Mouse (Mus musculus) MEL (cell line): ENCODE results near the gene Gng12. TPM values are rescaled to one million over a fixed set of nuclear protein-coding genes. Genes with fewer than 3 reads are reported as not detected.

Experiments used
- DNase-seq: peaks from one replicate; pipeline ENCODE4 v3.0.0; 2011; ENCODE audit warnings: low read depth, low spot score
- H3K27ac ChIP-seq: 2 replicates; pipeline ENCODE4 v1.5.1; 2012; ENCODE audit warnings: low read depth, mild to moderate bottlenecking, control low read depth, low read length, moderate library complexity; ENCODE audit not compliant: control insufficient read depth
- H3K27me3 ChIP-seq, 2 experiments: fragments of 150-350 bp in 1 of 2; sonication (generic) in 1 of 2; 2 replicates each; pipeline ENCODE4 v1.6.1; 2012; ENCODE audit warnings: low read length in 2 of 2, mild to moderate bottlenecking in 2 of 2, improper control_type of control experiment in 1 of 2, moderate library complexity in 1 of 2; ENCODE audit not compliant: insufficient read depth in 2 of 2, control insufficient read depth in 1 of 2
- H3K36me3 ChIP-seq, 2 experiments: 2 replicates each; pipeline ENCODE4 v1.6.1; 2012 to 2014; ENCODE audit warnings: low read length in 2 of 2, improper control_type of control experiment in 1 of 2, inconsistent platforms in 1 of 2, mild to moderate bottlenecking in 1 of 2; ENCODE audit not compliant: insufficient read depth in 2 of 2, control insufficient read depth in 1 of 2
- H3K4me1 ChIP-seq, 2 experiments: fragments of 150-350 bp in 1 of 2; sonication (generic) in 1 of 2; 2 replicates each; pipeline ENCODE4 v1.6.1; 2012; ENCODE audit warnings: low read length in 2 of 2, improper control_type of control experiment in 1 of 2, mild to moderate bottlenecking in 1 of 2; ENCODE audit not compliant: insufficient read depth in 2 of 2, control insufficient read depth in 1 of 2
- H3K4me3 ChIP-seq, 2 experiments: fragments of 150-350 bp in 1 of 2; sonication (generic) in 1 of 2; 2 replicates each; pipeline ENCODE4 v1.5.1; 2012; ENCODE audit warnings: low read depth in 2 of 2, low read length in 2 of 2, mild to moderate bottlenecking in 2 of 2, moderate library complexity in 2 of 2, control low read depth in 1 of 2, improper control_type of control experiment in 1 of 2; ENCODE audit not compliant: control insufficient read depth in 1 of 2, insufficient read depth in 1 of 2
- H3K79me2 ChIP-seq: 2 replicates; pipeline ENCODE4 v1.6.1; 2012; ENCODE audit warnings: mild to moderate bottlenecking, low read length, moderate library complexity; ENCODE audit not compliant: control insufficient read depth, poor library complexity, insufficient read depth
- H3K9ac ChIP-seq: 2 replicates; pipeline ENCODE4 v1.6.1; 2012; ENCODE audit warnings: low read depth, mild to moderate bottlenecking, control low read depth, low read length, moderate library complexity; ENCODE audit not compliant: control insufficient read depth, poor library complexity, severe bottlenecking
- H3K9me3 ChIP-seq: fragments of 150-350 bp; sonication (generic); replicated peaks from 2 replicates; pipeline ENCODE4 v1.6.1; 2012; ENCODE audit warnings: mild to moderate bottlenecking, low read length, improper control_type of control experiment, moderate library complexity; ENCODE audit not compliant: insufficient read depth
- BHLHE40 ChIP-seq: IDR thresholded peaks from 2 replicates; pipeline ENCODE4 v1.6.1; 2012; ENCODE audit warnings: low read depth, mild to moderate bottlenecking, inconsistent platforms, low read length, improper control_type of control experiment, borderline replicate concordance
- CHD1 ChIP-seq: IDR thresholded peaks from 2 replicates; pipeline ENCODE4 v1.6.1; 2012; ENCODE audit warnings: low read depth, mild to moderate bottlenecking, inconsistent platforms, low read length, improper control_type of control experiment
- CTCF ChIP-seq, 3 experiments: IDR thresholded peaks in 2 of 3; conservative IDR thresholded peaks in 1 of 3; 2 replicates each; pipeline ENCODE4 v1.5.1; 2011 to 2012; ENCODE audit warnings: low read length in 3 of 3, low read depth in 2 of 3, mild to moderate bottlenecking in 2 of 3, improper control_type of control experiment in 1 of 3, inconsistent platforms in 1 of 3, mixed read lengths in 1 of 3, moderate library complexity in 1 of 3; ENCODE audit not compliant: control insufficient read depth in 1 of 3, insufficient read depth in 1 of 3, poor library complexity in 1 of 3, severe bottlenecking in 1 of 3
- E2F4 ChIP-seq: IDR thresholded peaks from 2 replicates; pipeline ENCODE4 v1.6.1; 2011; ENCODE audit warnings: low read depth, low read length, improper control_type of control experiment, borderline replicate concordance
- ELF1 ChIP-seq: IDR thresholded peaks from 2 replicates; pipeline ENCODE4 v1.6.1; 2014; ENCODE audit warnings: low read depth, mild to moderate bottlenecking, inconsistent platforms, low read length, improper control_type of control experiment, moderate library complexity
- EP300 ChIP-seq, 2 experiments: IDR thresholded peaks; 2 replicates each; pipeline ENCODE4 v1.6.1; 2011; ENCODE audit warnings: improper control_type of control experiment in 2 of 2, low read length in 2 of 2, low read depth in 1 of 2, mild to moderate bottlenecking in 1 of 2
- ETS1 ChIP-seq: IDR thresholded peaks from 2 replicates; pipeline ENCODE4 v1.6.1; 2012; ENCODE audit warnings: low read depth, mild to moderate bottlenecking, inconsistent platforms, low read length, improper control_type of control experiment, moderate library complexity
- GABPA ChIP-seq: IDR thresholded peaks from 2 replicates; pipeline ENCODE4 v1.6.1; 2012; ENCODE audit warnings: low read depth, mild to moderate bottlenecking, inconsistent platforms, low read length, improper control_type of control experiment, moderate library complexity
- GATA1 ChIP-seq: IDR thresholded peaks from 2 replicates; pipeline ENCODE4 v1.6.1; 2011; ENCODE audit warnings: low read depth, low read length, improper control_type of control experiment
- HCFC1 ChIP-seq: IDR thresholded peaks from 2 replicates; pipeline ENCODE4 v1.6.1; 2012; ENCODE audit warnings: low read depth, mild to moderate bottlenecking, inconsistent platforms, low read length, improper control_type of control experiment, moderate library complexity
- JUND ChIP-seq: IDR thresholded peaks from 2 replicates; pipeline ENCODE4 v1.6.1; 2011; ENCODE audit warnings: low read depth, mild to moderate bottlenecking, improper control_type of control experiment, low read length
- KAT2A ChIP-seq: conservative IDR thresholded peaks from 2 replicates; pipeline ENCODE4 v1.6.1; 2012; ENCODE audit warnings: low read depth, low read length, improper control_type of control experiment, inconsistent platforms
- MAFK ChIP-seq: IDR thresholded peaks from 2 replicates; pipeline ENCODE4 v1.6.1; 2011; ENCODE audit warnings: low read depth, mild to moderate bottlenecking, low read length, improper control_type of control experiment, borderline replicate concordance
- MAX ChIP-seq: IDR thresholded peaks from 2 replicates; pipeline ENCODE4 v1.6.1; 2011; ENCODE audit warnings: low read length, improper control_type of control experiment
- MAZ ChIP-seq: IDR thresholded peaks from 2 replicates; pipeline ENCODE4 v1.6.1; 2012; ENCODE audit warnings: low read depth, mild to moderate bottlenecking, inconsistent platforms, low read length, improper control_type of control experiment
- MEF2A ChIP-seq: IDR thresholded peaks from 2 replicates; pipeline ENCODE4 v1.6.1; 2014; ENCODE audit warnings: low read depth, mild to moderate bottlenecking, inconsistent platforms, low read length, improper control_type of control experiment; ENCODE audit not compliant: poor library complexity, insufficient replicate concordance, severe bottlenecking; ENCODE audit errors: extremely low read depth
- MXI1 ChIP-seq: IDR thresholded peaks from 2 replicates; pipeline ENCODE4 v1.6.1; 2011; ENCODE audit warnings: mild to moderate bottlenecking, low read depth, low read length, improper control_type of control experiment
- MYB ChIP-seq: IDR thresholded peaks from 2 replicates; pipeline ENCODE4 v1.6.1; 2011; ENCODE audit warnings: mild to moderate bottlenecking, low read depth, low read length, improper control_type of control experiment
- MYC ChIP-seq: IDR thresholded peaks from 2 replicates; pipeline ENCODE4 v1.6.1; 2011; ENCODE audit warnings: low read depth, mild to moderate bottlenecking, low read length, improper control_type of control experiment, moderate library complexity
- NELFE ChIP-seq: IDR thresholded peaks from 2 replicates; pipeline ENCODE4 v1.6.1; 2011; ENCODE audit warnings: low read depth, low read length, improper control_type of control experiment
- NRF1 ChIP-seq: IDR thresholded peaks from 2 replicates; pipeline ENCODE4 v1.6.1; 2014; ENCODE audit warnings: low read depth, mild to moderate bottlenecking, inconsistent platforms, low read length, improper control_type of control experiment, moderate library complexity; ENCODE audit not compliant: poor library complexity, insufficient read depth, severe bottlenecking
- POLR2A ChIP-seq, 2 experiments: IDR thresholded peaks; 2 replicates each; pipeline ENCODE4 v1.6.1; 2011 to 2012; ENCODE audit warnings: low read length in 2 of 2, mild to moderate bottlenecking in 2 of 2, control low read depth in 1 of 2, improper control_type of control experiment in 1 of 2, low read depth in 1 of 2, moderate library complexity in 1 of 2; ENCODE audit not compliant: control insufficient read depth in 1 of 2, insufficient read depth in 1 of 2, poor library complexity in 1 of 2
- POLR2AphosphoS2 ChIP-seq: IDR thresholded peaks from 2 replicates; pipeline ENCODE4 v1.6.1; 2011; ENCODE audit warnings: low read length, improper control_type of control experiment
- POLR2AphosphoS5 ChIP-seq: IDR thresholded peaks from 2 replicates; pipeline ENCODE4 v1.6.1; 2012; ENCODE audit warnings: low read depth, borderline replicate concordance, mild to moderate bottlenecking, inconsistent platforms, low read length, moderate library complexity, mixed read lengths
- RAD21 ChIP-seq: IDR thresholded peaks from 2 replicates; pipeline ENCODE4 v1.6.1; 2011; ENCODE audit warnings: mild to moderate bottlenecking, low read depth, low read length, improper control_type of control experiment
- RCOR1 ChIP-seq: IDR thresholded peaks from 2 replicates; pipeline ENCODE4 v1.6.1; 2012; ENCODE audit warnings: low read depth, mild to moderate bottlenecking, inconsistent platforms, low read length, improper control_type of control experiment
- SIN3A ChIP-seq: IDR thresholded peaks from 2 replicates; pipeline ENCODE4 v1.6.1; 2012; ENCODE audit warnings: low read length, improper control_type of control experiment, inconsistent platforms
- SMC3 ChIP-seq: IDR thresholded peaks from 2 replicates; pipeline ENCODE4 v1.6.1; 2011; ENCODE audit warnings: low read depth, low read length, improper control_type of control experiment
- TAL1 ChIP-seq: IDR thresholded peaks from 2 replicates; pipeline ENCODE4 v1.6.1; 2012; ENCODE audit warnings: mild to moderate bottlenecking, inconsistent platforms, low read length, moderate library complexity, mixed read lengths
- TBP ChIP-seq: IDR thresholded peaks from 2 replicates; pipeline ENCODE4 v1.8.0; 2011; ENCODE audit warnings: low read depth, low read length, improper control_type of control experiment
- TCF12 ChIP-seq: IDR thresholded peaks from 2 replicates; pipeline ENCODE4 v1.6.1; 2014; ENCODE audit warnings: low read depth, mild to moderate bottlenecking, inconsistent platforms, low read length, improper control_type of control experiment, moderate library complexity
- UBTF ChIP-seq: IDR thresholded peaks from 2 replicates; pipeline ENCODE4 v1.6.1; 2012; ENCODE audit warnings: low read depth, mild to moderate bottlenecking, inconsistent platforms, low read length, improper control_type of control experiment, moderate library complexity, borderline replicate concordance; ENCODE audit not compliant: insufficient read depth
- USF1 ChIP-seq: IDR thresholded peaks from 2 replicates; pipeline ENCODE4 v1.6.1; 2014; ENCODE audit warnings: low read depth, mild to moderate bottlenecking, inconsistent platforms, low read length, improper control_type of control experiment, moderate library complexity
- ZC3H11A ChIP-seq: IDR thresholded peaks from 2 replicates; pipeline ENCODE4 v1.6.1; 2012; ENCODE audit warnings: low read depth, mild to moderate bottlenecking, inconsistent platforms, low read length, improper control_type of control experiment
- ZKSCAN1 ChIP-seq: IDR thresholded peaks from 2 replicates; pipeline ENCODE4 v1.6.1; 2012; ENCODE audit warnings: low read depth, mild to moderate bottlenecking, inconsistent platforms, low read length, improper control_type of control experiment, moderate library complexity
- ZMIZ1 ChIP-seq: IDR thresholded peaks from 2 replicates; pipeline ENCODE4 v1.6.1; 2012; ENCODE audit warnings: low read depth, mild to moderate bottlenecking, inconsistent platforms, low read length, improper control_type of control experiment, moderate library complexity
- ZNF384 ChIP-seq: IDR thresholded peaks from 2 replicates; pipeline ENCODE4 v1.6.1; 2012; ENCODE audit warnings: low read depth, mild to moderate bottlenecking, inconsistent platforms, low read length, improper control_type of control experiment
- polyA plus RNA-seq, 2 experiments: library from polyadenylated mRNA; stranded (reverse) in 1 of 2; unstranded in 1 of 2; fragments of >175 nt in 1 of 2; fragments of >200 nt in 1 of 2; gene quantifications; 2 replicates each; pipeline versions ENCODE4 v1.2.1 to v1.2.4; 2012; ENCODE audit warnings: low replicate concordance in 2 of 2, low read depth in 1 of 2; ENCODE audit not compliant: insufficient read length in 2 of 2, insufficient read depth in 1 of 2, missing spikeins in 1 of 2
- total RNA-seq: library from RNA; depleted of rRNA; stranded (reverse); fragments of 300-350 nt; gene quantifications from 2 replicates; pipeline ENCODE4 v1.2.3, GENCODE M21; 2012

Gng12 gene
- total and polyA plus RNA-seq, 3 experiments = 16.8 to 44.0 TPM; not detected in 1

- Histone ChIP-seq H3K27ac (peak overlapping the region; percentile 84), H3K27me3 (no peaks in the 10 kb centered on the region), H3K9ac (peak overlapping the region; percentile 52), H3K4me3 (peak overlapping the region; percentile 20 to 58), H3K4me1 (peaks cover 11 to 16% of the 10 kb centered on the region in 2 experiments), H3K79me2 (no peaks in the 10 kb centered on the region), H3K36me3 (peaks cover 0 to 25% of the 10 kb centered on the region in 2 experiments; a peak in 2 of 4 replicates), H3K9me3 (no peaks in the 10 kb centered on the region)
- DNase-seq = peak; percentile 60
- TF ChIP-seq SMC3 (no peak), ZKSCAN1 (no peak), TBP (0 out of 2 replicates have a peak, but pooled peaks have one; percentile 37), HCFC1 (no peak), RAD21 (no peak), MYC (no peak), CTCF (IDR thresholded peaks at IDR 0.05 in 2 of 3, conservative IDR thresholded peaks at IDR 0.05 in 1 of 3; ENCODE audit: control insufficient read depth in 1 of 3, insufficient read depth in 1 of 3, low read depth in 2 of 3, low read length in 3 of 3, poor library complexity in 1 of 3, severe bottlenecking in 1 of 3) (no peak), NRF1 (no peak), CHD1 (no peak), ELF1 (no peak), POLR2AphosphoS5 (no peak), ZNF384 (no peak), EP300 (IDR thresholded peaks at IDR 0.05; ENCODE audit: low read depth in 1 of 2, low read length in 2 of 2) (peak; percentile 29 to 67; a peak in 3 of 4 replicates), USF1 (no peak), TCF12 (peak; percentile 23; the same call in 1 of the 2 replicates), TAL1 (peak; percentile 54), NELFE (no peak), MAZ (no peak), ZMIZ1 (no peak), ZC3H11A (no peak), MXI1 (peak; percentile 70), GABPA (no peak), KAT2A (no peak), ETS1 (peak; percentile 52), SIN3A (no peak), RCOR1 (no peak), E2F4 (no peak), JUND (no peak), UBTF (no peak), MEF2A (no peak), POLR2A (IDR thresholded peaks at IDR 0.05; ENCODE audit: control insufficient read depth in 1 of 2, insufficient read depth in 1 of 2, low read depth in 1 of 2, low read length in 2 of 2, poor library complexity in 1 of 2) (no peak), MYB (no peak), GATA1 (peak; percentile 46; the same call in 1 of the 2 replicates), POLR2AphosphoS2 (no peak), MAFK (no peak), MAX (no peak), BHLHE40 (no peak)
Measured at GRCm38 (mm10) chr6:67056889-67057564, 160.8 kb downstream of the Gng12 start.
